Mouse (Mus musculus) spleen, postnatal 36 days (tissue): Measurements from ENCODE around the gene Snx29.

Experiments
- DNase-seq, 2 experiments: peaks; one replicate each; pipeline ENCODE4 v3.0.0; 2022; ENCODE audit warnings: low spot score in 2 of 2, mixed read lengths in 1 of 2

Gene Snx29

DNA sequence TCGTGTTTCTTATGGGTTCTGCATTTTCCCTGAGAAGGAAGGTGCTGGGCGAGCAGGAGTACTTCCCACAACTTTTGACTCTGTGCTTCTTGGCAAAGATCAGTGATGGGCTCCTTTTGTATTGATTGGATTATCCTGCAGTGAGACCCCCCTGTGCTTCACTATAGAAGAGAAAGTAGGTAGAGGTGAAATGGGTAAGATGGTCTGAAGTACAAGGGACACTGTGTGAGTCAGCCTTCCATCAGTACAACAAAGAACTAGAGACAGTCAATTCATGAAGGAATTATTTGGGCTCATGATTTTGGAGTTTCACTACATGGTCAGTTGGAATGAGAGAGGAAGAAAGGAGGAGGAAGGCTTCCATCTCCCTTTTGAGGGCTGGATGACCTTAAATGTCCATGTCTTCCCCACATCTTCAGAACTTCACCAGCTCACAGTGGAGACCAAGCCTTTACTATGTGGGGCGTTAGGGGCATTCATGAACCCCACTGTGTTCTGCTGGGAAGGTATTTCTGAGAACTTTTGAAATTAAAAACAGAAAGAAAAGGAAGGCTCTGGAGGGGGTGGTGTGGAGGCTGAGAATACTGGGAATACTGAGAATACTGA, 363.1 kb downstream of the Snx29 start:
- DNase-seq: no peak

- DNase-seq: no peak
Measured at GRCm38 (mm10) chr16:11687836-11688235, 365.1 kb downstream of the Snx29 start.

- DNase-seq: no peak
Measured at GRCm38 (mm10) chr16:11688281-11689005, 365.7 kb downstream of the Snx29 start.

DNA sequence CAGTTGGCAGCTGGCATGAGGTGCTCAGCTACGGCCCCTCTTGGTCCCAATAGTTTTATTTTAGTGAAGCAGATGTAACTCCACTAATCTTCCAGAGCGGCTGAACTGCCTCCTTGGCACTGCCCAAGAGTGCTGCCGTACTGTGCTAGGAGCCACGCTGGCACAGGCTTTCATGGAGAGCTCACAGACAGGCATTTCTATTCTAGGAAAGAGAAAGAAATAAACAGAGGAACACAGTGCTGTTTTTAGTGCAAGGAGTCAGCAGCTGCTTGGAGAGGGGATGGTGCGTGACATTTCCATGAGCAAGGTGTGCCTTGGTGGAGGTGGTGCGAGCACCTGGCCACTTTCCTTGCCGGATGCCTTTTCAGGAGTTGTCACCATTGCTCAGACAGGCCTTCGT, 367.4 kb downstream of the Snx29 start:
- no peak for DNase-seq

- no peak for DNase-seq
Measured at GRCm38 (mm10) chr16:11690756-11691155, 368.0 kb downstream of the Snx29 start.

GRCm38 (mm10) chr16:11691487-11692200, 368.9 kb downstream of the Snx29 start:
- no peak for DNase-seq

GRCm38 (mm10) chr16:11692744-11693143, 370.0 kb downstream of the Snx29 start:
- no peak for DNase-seq

DNA sequence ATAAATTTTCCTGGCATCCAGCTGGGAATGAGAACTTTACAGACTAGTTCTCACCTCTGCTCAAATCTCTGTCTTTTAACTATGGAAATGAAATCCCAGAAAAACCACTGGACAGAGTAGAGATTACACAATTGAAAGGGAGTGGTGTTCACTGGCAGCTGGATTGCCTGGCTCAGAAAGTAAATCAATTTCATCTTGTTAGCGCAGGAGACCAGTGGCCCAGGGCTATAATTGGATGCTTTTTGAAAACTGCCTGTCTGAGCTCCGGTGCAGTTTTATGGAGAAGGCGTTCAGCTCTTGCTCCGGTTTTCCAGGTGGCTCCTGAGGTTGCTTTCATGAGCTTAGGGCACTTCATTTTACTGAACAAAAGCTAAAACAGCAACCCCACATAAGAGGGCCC, 371.7 kb downstream of the Snx29 start:
- DNase-seq: no peak

GRCm38 (mm10) chr16:11696767-11697166, 374.1 kb downstream of the Snx29 start:
- DNase-seq: no peak

GRCm38 (mm10) chr16:11697710-11698357, 375.1 kb downstream of the Snx29 start:
- no peak for DNase-seq

DNA sequence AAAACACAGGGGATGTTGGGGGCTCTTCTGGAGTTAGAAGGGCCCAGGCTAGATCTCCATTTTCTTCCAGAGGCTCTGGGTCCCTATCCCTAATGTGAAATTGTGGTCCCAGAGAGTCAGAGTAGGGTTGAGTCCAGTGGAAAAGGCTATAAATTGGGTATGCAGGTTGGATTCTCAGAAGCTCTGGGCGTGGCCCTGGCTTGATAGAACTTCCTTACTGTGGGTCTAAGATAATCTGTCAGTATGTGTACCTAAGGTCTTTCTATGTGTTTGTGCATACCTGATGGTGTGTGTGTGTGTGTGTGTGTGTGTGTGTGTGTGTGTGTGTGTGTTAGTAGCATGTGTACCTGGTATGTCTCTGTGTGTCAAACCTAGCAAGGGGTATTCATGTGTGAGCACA, 378.9 kb downstream of the Snx29 start:
- no peak for DNase-seq

DNA sequence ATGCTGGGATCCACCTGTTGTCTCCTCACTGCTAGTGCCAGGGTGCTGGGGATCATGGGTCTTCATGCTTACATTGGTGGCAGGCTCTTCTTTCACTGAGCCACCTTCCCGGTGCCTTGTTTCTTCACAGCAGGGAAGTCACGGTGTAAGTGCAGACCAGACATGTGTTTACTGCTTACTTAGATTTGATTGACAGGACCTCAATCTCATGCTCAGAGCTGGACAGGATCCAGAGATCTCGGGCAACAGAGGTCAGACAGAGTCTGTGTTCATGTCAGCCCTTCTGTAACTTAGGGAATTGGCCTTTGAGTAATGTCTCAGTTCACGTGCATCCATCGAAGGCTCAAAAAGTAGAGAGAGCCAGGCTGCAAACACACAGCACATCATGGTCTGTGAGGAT, 381.4 kb downstream of the Snx29 start:
- DNase-seq: no peak

DNA sequence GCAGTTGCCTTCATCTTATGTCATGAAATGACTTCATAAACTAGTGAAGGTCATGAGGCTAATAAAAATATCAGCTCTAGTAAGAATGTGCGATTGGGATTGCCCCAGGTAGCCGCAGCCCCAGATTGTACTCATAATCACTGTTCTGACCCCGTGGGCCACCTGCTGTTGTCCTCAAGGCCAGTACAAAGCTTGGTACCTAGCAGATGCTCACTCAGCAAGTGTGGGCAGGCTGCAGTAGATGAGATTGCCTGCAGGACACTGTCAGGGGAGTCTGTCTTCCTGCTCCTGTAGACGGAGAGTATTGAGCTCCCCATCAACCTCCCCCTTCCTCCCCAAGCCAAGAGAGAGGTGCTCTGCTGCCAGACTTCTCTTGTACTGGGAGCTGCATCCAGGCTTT, 382.7 kb downstream of the Snx29 start:
- DNase-seq: no peak

GRCm38 (mm10) chr16:11708097-11708496, 385.4 kb downstream of the Snx29 start:
- no peak for DNase-seq

DNA sequence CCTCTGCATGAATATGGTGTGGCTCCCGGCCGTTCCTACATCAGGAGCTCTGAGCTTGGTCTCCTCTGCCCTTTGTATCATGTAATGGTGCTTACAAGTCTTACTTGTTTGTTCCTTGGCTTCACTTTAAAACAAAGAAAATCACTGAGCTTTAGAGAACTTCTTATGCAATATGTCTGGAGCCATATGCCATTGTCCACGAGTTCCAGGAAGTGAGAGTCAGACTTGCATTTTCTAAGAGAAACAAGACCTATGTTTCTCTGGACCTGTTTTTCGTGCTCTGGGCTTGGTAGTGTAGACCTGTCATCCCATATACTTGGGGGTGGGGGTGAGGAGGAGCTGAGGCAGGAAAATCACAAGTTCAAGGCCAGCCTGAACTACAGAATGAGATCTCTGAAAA, 386.7 kb downstream of the Snx29 start:
- no peak for DNase-seq

- DNase-seq: no peak
Measured at GRCm38 (mm10) chr16:11709999-11710667, 387.4 kb downstream of the Snx29 start.

GRCm38 (mm10) chr16:11713265-11713865, 390.7 kb downstream of the Snx29 start:
- no peak for DNase-seq

DNA sequence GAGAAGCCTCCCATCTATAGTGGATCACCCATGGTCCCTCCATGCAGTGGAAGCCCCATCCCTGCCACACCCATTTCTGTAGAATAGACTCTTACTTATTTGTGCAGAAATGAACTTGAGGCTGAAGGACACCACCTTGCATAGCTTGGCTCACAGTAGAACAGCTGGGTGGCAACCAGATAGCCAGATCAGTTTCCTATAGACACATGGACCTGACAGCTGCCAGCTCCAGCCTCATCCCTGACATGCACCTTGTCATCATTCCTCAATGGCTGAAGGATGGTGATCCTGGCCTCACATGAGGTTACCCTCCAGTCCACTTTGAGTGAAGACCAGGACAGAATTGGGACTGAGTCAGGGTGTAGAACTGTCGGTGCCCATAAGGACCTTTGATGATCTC, 394.2 kb downstream of the Snx29 start:
- DNase-seq: no peak

GRCm38 (mm10) chr16:11725901-11726300, 403.2 kb downstream of the Snx29 start:
- DNase-seq: no peak

GRCm38 (mm10) chr16:11727331-11727730, 404.6 kb downstream of the Snx29 start:
- no peak for DNase-seq

DNA sequence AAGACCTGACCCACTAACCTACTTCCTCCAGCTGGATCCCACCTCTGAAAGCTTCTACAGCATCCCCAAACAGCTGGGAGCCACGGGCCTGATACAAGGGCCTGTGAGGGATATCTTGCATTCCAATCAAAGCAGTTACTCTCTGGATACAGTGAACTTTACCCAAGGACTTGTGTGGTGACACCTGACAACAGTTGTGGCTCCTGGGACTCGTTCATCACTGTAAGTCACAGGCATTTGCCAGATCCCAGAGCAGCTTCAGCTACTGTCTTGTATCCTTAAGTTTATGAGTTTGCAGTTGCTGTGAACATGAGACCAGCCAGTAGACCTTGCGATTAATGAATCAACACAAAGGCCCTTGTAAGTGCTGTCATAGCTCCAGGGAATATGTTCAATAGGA, 405.4 kb downstream of the Snx29 start:
- DNase-seq: no peak

DNA sequence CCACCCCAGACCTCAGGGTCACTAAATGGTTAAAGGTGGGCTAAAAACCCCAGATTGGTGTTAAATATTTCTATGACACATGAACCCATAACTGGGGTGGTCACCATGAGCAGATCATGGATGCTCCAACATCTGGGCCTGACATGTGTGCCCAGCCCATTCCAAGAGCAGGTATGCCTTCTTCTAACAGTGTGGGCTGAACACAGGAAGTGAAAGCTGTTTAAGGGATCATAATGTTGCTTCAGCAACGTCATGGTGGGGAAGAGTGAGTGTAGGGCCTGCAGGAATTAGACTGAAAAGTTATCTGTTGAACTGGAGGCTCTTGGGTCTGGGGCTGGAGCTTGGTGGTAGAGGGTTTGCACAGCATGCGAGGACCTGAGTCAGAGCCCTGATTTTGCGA, 405.9 kb downstream of the Snx29 start:
- DNase-seq: no peak
